Mouse (Mus musculus): ENCODE results near the gene Itgam. TPM values are rescaled to one million over a fixed set of nuclear protein-coding genes. Genes with fewer than 3 reads are reported as not detected.

The Itgam gene
- total RNA-seq, 2 experiments from 2014 or later = 1.8 to 2.5 TPM

- no peak for DNase-seq
Observed at GRCm38 (mm10) chr7:128058576-128058975, 3.9 kb upstream of the Itgam start.

- no peak for DNase-seq
Observed at GRCm38 (mm10) chr7:128059091-128059490, 3.3 kb upstream of the Itgam start.

GRCm38 (mm10) chr7:128063211-128063781 lies 856 bp downstream of the Itgam start:
- no peak for DNase-seq

GRCm38 (mm10) chr7:128065547-128065946 lies 3.1 kb downstream of the Itgam start:
- DNase-seq = no peak

- DNase-seq = no peak
Observed at GRCm38 (mm10) chr7:128067847-128068246, 5.4 kb downstream of the Itgam start.

GRCm38 (mm10) chr7:128069844-128070243 lies 7.4 kb downstream of the Itgam start:
- DNase-seq = no peak

GRCm38 (mm10) chr7:128071816-128072215 lies 9.4 kb downstream of the Itgam start:
- DNase-seq = no peak

GRCm38 (mm10) chr7:128080012-128080411 lies 17.6 kb downstream of the Itgam start:
- DNase-seq = no peak

- no peak for DNase-seq
Observed at GRCm38 (mm10) chr7:128089141-128089540, 26.7 kb downstream of the Itgam start.

GRCm38 (mm10) chr7:128098135-128098534 lies 35.7 kb downstream of the Itgam start:
- DNase-seq = no peak

- no peak for DNase-seq
Observed at GRCm38 (mm10) chr7:128100742-128101357, 38.4 kb downstream of the Itgam start.

GRCm38 (mm10) chr7:128105246-128105645 lies 42.8 kb downstream of the Itgam start:
- DNase-seq = no peak

- DNase-seq = no peak
Observed at GRCm38 (mm10) chr7:128107462-128107861, 45.0 kb downstream of the Itgam start.

GRCm38 (mm10) chr7:128110314-128110713 lies 47.9 kb downstream of the Itgam start:
- DNase-seq = no peak

- DNase-seq = no peak
Observed at GRCm38 (mm10) chr7:128112131-128112530, 49.7 kb downstream of the Itgam start.

- no peak for DNase-seq
Observed at GRCm38 (mm10) chr7:128114371-128115105, 52.1 kb downstream of the Itgam start.

- DNase-seq = no peak
Observed at GRCm38 (mm10) chr7:128115211-128115958, 52.9 kb downstream of the Itgam start.

- DNase-seq = no peak
Observed at GRCm38 (mm10) chr7:128116396-128116795, 54.0 kb downstream of the Itgam start.

- DNase-seq = no peak
Observed at GRCm38 (mm10) chr7:128119726-128120490, 57.5 kb downstream of the Itgam start.

- no peak for DNase-seq
Observed at GRCm38 (mm10) chr7:128128741-128129720, 66.6 kb downstream of the Itgam start, which contains the start of gene Itgax. TSS of gene Itgax (plus strand) at chr7:128129547.

GRCm38 (mm10) chr7:128132148-128132547 lies 69.7 kb downstream of the Itgam start:
- no peak for DNase-seq

All from heart, postnatal 4 days (tissue).